Mouse (Mus musculus): ENCODE data around the gene Pik3r6.

Pik3r6 gene

DNA sequence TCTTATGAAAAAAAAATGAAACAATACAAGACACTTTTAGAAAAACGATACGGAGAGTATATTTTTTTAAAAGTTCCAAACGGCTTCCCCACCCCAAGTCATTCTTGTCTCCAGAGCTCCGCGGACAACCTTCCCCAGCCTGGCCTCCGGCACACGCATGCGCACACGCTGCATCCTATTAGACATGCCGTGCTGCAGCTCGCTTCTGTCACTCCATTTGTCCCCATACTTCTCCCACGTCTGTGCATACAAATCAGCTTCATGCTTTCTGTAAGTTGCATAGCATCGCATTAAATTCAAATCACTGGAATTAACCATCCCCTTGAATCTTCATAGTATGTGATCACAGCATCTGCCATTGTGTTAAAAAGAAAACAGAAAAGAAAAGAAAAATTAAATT lies 80.4 kb downstream of the Pik3r6 start:
- DNase-seq (ENCODE audit: low read depth, low spot score) = no peak

GRCm38 (mm10) chr11:68583906-68584480 lies 81.2 kb downstream of the Pik3r6 start:
- no peak for DNase-seq (ENCODE audit: low read depth, low spot score)

GRCm38 (mm10) chr11:68585890-68586289 lies 83.1 kb downstream of the Pik3r6 start:
- no peak for DNase-seq (ENCODE audit: low read depth, low spot score)

GRCm38 (mm10) chr11:68586721-68587120 lies 83.9 kb downstream of the Pik3r6 start, which contains the start of gene Ccdc42:
Ccdc42 (plus strand) TSS chr11:68587021.
- no peak for DNase-seq (ENCODE audit: low read depth, low spot score)

GRCm38 (mm10) chr11:68589055-68589809 lies 86.4 kb downstream of the Pik3r6 start:
- peak; percentile 24 for DNase-seq (ENCODE audit: low read depth, low spot score)

DNA sequence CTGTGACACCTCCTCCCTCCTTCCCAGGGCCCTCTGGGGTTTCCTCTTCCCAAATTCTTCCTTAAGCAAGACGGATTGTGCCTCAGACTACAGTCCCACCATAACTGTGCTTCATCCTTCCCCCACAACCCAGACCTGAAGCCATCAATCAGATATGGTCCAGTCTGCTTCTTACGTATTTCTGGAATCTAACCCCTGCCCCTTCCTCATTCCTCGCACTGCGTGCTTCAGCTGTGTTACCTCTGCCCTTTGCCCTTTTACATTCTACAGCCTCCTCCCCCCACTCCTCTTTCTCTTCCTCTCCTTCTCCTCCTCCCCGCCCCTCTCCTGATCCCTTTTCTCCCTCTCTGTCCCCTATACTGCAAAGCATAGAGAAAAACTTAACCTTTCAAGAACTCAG lies 88.9 kb downstream of the Pik3r6 start:
- DNase-seq (ENCODE audit: low read depth, low spot score) = no peak

GRCm38 (mm10) chr11:68593247-68593646 lies 90.4 kb downstream of the Pik3r6 start:
- no peak for DNase-seq (ENCODE audit: low read depth, low spot score)

DNA sequence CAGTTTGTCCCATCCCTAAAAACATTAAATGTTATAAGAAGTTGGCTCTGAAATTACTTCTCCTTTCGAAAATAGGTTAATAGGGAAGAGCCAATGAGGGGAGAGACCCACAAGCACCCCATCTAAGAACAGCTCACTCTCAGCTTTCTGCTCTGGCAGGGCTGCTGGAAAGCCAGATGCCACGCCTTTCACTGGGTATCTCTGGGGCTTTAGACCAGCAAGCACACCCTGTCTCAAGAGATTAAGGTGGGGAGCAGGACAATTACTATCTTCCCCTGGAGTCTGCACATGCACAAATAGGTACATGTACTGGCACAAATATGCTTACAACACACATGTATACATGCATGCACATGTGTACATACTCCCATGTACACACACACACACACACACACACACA lies 95.1 kb downstream of the Pik3r6 start:
- DNase-seq (ENCODE audit: low read depth, low spot score) = no peak

- DNase-seq (ENCODE audit: low read depth, low spot score) = no peak
Observed at GRCm38 (mm10) chr11:68600551-68601021, 97.8 kb downstream of the Pik3r6 start.

DNA sequence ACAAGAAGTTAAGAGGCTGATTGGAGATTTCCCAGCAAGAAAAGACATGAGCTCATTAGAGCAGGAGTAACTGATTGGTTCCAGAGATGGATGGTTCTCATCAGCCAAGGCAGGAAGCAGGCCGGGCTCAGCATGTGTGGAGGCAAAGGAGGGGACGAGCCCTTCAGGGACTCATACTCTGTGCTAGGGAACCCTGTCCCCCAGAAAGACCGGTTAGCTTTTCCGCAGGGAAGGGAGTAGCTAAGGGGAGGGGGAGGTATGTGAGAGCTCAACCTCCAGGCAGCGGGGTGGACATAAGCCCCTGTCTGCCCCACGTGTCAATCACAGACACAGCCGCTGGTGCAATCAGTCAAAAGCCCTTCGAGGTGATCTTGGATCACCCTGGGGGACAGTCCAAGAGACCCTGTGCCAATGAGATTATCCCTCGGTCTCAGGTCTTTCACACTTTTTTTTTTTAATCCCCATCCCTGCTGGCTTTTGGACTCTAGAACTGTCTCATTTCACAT lies 98.7 kb downstream of the Pik3r6 start:
- no peak for DNase-seq (ENCODE audit: low read depth, low spot score)

All from c-Kit-negative CD71-positive TER-119-positive erythroid progenitor cells, embryonic 14.5 days (primary cell).